Mouse (Mus musculus): ENCODE data around the gene Kcnj4.

GRCm38 (mm10) chr15:79506460-79506859 is 1.4 kb upstream of the Kcnj4 start:
- no peak for TF ChIP-seq GATA1 (IDR thresholded peaks at IDR 0.05; ENCODE audit: borderline replicate concordance, low read length)
- TF ChIP-seq FLI1 (IDR thresholded peaks at IDR 0.05; ENCODE audit: low read length), result no peak
